7 mouse cellular contexts compared by ENCODE assay signal in the genomic region with DNA sequence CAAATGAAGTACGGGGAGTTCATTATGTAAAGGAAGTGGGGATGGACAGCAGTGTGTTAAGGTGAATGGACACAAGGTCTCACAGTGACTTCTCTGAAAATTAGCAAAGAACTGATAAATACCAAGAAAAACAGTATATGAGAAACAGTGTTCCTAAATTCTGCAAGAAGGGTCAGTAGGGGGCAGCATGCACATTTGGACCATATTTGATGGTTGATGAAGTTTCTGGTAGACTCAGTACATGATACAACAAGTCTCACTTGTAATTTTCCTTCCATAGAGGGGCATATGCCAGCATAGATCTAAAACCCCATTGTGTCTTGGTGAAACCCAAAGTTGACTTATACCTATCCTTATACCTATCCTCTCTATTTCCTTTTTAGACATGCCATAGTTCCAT.
DNase-seq lines count a peak whose midpoint lies in the region; ATAC-seq lines count a peak whose summit lies in the region.

No protein-coding gene starts in this region.

- no peak for ATAC-seq in CD4-positive, CD25-positive, alpha-beta regulatory T cell, adult 4 months

- DNase-seq in left cerebral cortex, adult 11 months (ENCODE audit: low spot score): peak; percentile 17
- DNase-seq in left cerebral cortex, adult 8-10 months (ENCODE audit: low spot score in 2 of 2): no peak
- DNase-seq in MN1 (ENCODE audit: low spot score): peak; percentile 54
- DNase-seq in adrenal gland, postnatal 14 days: peak; percentile 21
- peak; percentile 55 to 62 for DNase-seq in kidney, postnatal 4 days
- DNase-seq in T-cell, adult 2 months (ENCODE audit: low spot score): no peak

Comparison
In these comparisons a context has a peak if more than half of its experiments do, and no peak if none do; other contexts are left out.
1. DNase-seq: peak in left cerebral cortex, adult 11 months (single experiment), MN1 (single experiment), adrenal gland, postnatal 14 days (single experiment) and kidney, postnatal 4 days (2 of 2); none in left cerebral cortex, adult 8-10 months (0 of 2) and T-cell, adult 2 months (single experiment).